Mouse (Mus musculus) brain, embryonic 18.5 days (tissue): ENCODE data around the gene Lrrc36.

ENCODE experiments used
- DNase-seq: peaks from one replicate; pipeline ENCODE4 v3.0.0-alpha.2; 2012; ENCODE audit warnings: low read depth, low spot score

The Lrrc36 gene

GRCm38 (mm10) chr8:105466700-105467291, 53.4 kb downstream of the Lrrc36 start:
- DNase-seq, result no peak

- no peak for DNase-seq
These were observed 54.1 kb downstream of the Lrrc36 start for GRCm38 (mm10) chr8:105467396-105467985.

GRCm38 (mm10) chr8:105468002-105468720, 54.8 kb downstream of the Lrrc36 start:
- DNase-seq, result no peak

DNA sequence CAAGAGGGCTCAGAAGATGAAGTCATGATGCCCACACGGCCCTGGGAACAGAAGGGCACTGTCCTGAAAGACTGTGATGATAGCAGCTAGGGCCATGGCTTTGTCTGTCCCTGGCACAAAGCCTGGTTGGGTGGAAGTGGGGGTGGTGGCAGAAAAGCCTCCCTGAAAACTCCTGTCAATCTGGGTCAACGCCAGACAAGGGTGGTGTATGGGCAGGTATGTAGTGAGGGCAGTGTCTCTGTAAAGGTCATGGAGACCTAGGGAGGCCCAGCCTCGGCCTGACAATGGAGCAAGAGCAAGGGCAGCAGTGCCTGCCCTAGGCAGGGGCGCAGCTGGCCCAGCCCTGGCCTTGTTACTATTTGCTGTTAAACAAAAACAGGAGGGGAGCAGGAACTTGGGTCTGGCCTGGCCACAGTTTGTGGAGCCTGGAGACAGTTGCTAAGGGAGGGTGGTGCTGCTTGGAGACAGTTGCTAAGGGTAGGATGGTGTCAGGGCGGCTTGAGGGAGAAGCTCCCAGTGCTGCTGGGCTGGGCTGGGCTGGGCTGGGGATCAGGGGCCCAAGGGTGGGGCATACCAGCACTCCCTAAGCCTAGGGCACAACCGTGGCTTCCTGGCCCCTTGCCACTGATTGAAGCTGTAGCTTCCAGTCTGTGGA, 55.8 kb downstream of the Lrrc36 start:
- DNase-seq, result no peak

- no peak for DNase-seq
These were observed 56.4 kb downstream of the Lrrc36 start for GRCm38 (mm10) chr8:105469816-105470215.

DNA sequence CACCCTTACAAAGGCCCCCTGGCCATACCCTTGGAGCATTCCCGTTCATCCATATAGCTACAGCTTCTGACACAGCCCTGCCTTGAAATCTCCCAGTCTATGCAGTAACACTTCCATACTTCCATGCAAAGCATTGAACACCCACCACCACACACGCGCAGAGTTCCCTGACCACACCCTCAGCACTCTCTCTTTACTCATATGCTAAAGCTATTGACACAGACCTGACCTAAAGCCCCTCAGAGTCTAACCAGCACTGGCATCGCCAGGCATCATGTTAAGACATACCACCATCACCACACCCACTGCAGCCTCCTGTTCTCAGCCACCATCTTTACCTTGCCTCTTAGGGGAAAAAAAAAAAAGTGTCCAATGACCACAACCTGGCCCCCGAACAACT, 56.9 kb downstream of the Lrrc36 start:
- DNase-seq, result no peak

GRCm38 (mm10) chr8:105470681-105471313, 57.4 kb downstream of the Lrrc36 start:
- no peak for DNase-seq

- peak; percentile 62 for DNase-seq
These were observed 58.1 kb downstream of the Lrrc36 start, which contains the start of gene Tppp3 for GRCm38 (mm10) chr8:105471314-105472015. Tppp3 (minus strand) TSS chr8:105471526.

GRCm38 (mm10) chr8:105472414-105472932, 59.1 kb downstream of the Lrrc36 start:
- no peak for DNase-seq

DNA sequence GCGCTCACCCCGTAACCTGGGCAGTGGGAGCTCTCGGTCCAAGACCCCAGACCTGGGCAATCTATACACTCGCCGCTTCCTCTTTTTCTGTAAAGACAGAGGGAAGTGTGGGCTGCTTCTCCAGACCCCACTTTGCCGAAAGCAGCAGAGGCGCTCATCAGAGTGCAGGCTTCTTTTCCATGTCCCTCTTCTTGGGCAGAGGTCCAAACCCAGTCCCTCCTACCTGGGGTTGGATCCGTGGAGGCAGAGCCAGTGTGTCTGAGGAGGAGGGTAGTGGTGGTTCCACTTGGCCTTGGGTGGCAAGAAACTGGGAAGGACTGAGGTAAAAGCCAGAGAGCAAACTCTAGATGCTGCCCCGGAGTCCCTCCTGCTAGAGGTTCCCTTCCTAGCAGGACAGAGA, 59.6 kb downstream of the Lrrc36 start:
- no peak for DNase-seq

GRCm38 (mm10) chr8:105473816-105474606, 60.6 kb downstream of the Lrrc36 start:
- no peak for DNase-seq

- DNase-seq, result no peak
These were observed 61.3 kb downstream of the Lrrc36 start for GRCm38 (mm10) chr8:105474680-105475079.

DNA sequence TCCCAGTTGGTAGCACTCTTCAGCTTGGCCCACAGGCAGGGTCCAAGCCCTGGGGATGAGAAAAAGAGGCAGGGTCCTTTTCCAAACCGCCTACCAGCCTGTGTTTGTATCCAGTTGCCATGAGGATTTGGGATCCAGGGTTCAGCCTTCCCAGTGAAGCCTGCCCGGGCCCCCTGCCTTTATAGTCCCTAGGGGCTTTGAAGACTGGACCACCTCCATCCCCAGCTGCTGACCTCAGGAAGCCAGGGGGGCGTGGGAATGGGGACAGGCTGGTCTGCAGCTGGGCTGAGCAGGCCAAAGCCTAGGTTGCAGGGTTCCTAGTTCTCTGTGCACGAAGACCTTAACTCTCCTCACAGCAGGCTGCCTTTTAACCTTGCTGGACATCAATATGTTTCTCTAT, 61.9 kb downstream of the Lrrc36 start:
- no peak for DNase-seq

- no peak for DNase-seq
These were observed 62.4 kb downstream of the Lrrc36 start for GRCm38 (mm10) chr8:105475742-105476141.

DNA sequence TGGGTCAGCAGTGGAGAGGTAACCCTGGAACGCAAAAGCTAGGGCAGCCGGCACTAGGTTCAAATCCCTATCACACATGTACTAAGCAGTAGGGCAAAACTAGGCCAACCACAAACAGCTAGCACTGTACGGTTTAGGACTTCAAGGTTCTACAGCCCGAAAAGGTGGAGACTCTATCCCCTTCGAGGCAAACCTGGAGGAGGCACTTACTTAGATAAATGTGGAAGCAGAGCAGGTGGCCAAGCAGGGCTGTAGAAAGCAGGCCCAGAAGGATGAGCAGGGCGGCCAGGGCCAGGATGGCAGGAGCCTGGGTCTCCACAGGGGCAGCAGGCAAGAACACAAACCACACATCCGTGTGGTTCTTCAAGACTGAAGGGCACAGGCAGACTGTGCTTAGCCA, 62.8 kb downstream of the Lrrc36 start:
- no peak for DNase-seq

DNA sequence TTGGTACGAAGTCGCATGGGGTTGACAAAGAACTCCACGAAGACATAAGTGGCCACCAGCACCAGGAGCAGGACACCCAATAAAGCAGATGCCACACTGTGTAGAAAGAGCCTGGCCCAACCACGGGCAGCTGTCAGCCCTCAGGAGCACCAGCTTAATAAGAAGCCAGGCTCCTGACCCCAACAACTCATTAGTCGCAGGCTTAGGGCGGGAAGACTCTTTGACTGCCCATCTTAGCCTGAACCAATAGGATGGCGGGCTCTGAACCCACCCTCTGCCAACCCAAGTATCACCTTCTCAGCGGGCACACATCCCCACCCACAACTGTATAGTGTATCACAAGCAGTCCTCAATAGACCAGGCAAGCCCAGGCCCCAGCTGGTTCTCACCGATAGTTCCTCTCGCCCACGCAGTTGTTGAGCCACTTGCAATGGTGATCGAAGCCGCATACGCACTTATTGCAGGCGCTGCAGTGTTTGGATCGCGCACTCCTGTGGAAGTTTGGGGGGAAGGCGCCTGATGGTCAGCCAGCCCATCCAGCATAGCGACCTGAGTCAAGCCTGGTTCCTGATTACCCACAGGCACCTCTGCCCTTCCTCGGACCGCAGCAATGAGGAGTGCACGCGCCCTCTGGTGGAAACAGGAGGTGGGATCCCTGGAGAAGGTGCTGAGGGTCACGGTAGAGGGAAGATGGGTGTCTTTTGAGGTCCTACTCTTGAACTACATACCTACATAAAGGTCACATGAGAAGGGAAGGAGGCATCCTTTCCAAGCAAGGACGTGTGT, 63.5 kb downstream of the Lrrc36 start:
- DNase-seq, result no peak

- no peak for DNase-seq
These were observed 64.4 kb downstream of the Lrrc36 start for GRCm38 (mm10) chr8:105477792-105478191.

- no peak for DNase-seq
These were observed 67.6 kb downstream of the Lrrc36 start for GRCm38 (mm10) chr8:105481013-105481412.

GRCm38 (mm10) chr8:105481453-105481852, 68.1 kb downstream of the Lrrc36 start:
- DNase-seq, result no peak
